In genomic region chr7:84579769-84580168, GRCm38 (mm10) we compare ENCODE assay signal across 19 mouse cellular contexts. TPM values are rescaled to one million over a fixed set of nuclear protein-coding genes. Genes with fewer than 3 reads are reported as not detected.
"Had no signal": no experiment of that assay in that cellular context is flagged by ENCODE, and none has a peak within 500 bp of the region (broad histone marks: within the 10 kb centered on the region; RNA-seq: fewer than 3 reads in every experiment).

No protein-coding gene starts in this region.

- H3K36me3 ChIP-seq: limb, embryonic 12.5 days; liver, embryonic 13.5 days; lung, embryonic 15.5 days; midbrain, embryonic 15.5 days; neural tube, embryonic 12.5 days had no signal

- H3K27me3 ChIP-seq: limb, embryonic 12.5 days; liver, embryonic 13.5 days; lung, embryonic 15.5 days; midbrain, embryonic 15.5 days; neural tube, embryonic 12.5 days had no signal

- DNase-seq: kidney, adult 9 months; kidney, postnatal 10 days; kidney, postnatal 4 days; liver; liver, embryonic 13.5 days; liver, postnatal 0 days; lung, postnatal 14 days; right cerebral cortex, postnatal 25 days; thymus, adult 18-20 months; thymus, postnatal 14 days had no signal

- H3K27ac ChIP-seq: limb, embryonic 12.5 days; liver, embryonic 13.5 days; lung, embryonic 15.5 days; macrophage; midbrain, embryonic 15.5 days; neural tube, embryonic 12.5 days; stomach, postnatal 0 days had no signal

- H3K4me1 ChIP-seq: limb, embryonic 12.5 days; liver, embryonic 13.5 days; lung, embryonic 15.5 days; megakaryocyte, embryonic 14.5 days; midbrain, embryonic 15.5 days; neural tube, embryonic 12.5 days had no signal

- H3K4me3 ChIP-seq: limb, embryonic 12.5 days; liver, embryonic 13.5 days; lung, embryonic 15.5 days; megakaryocyte, embryonic 14.5 days; midbrain, embryonic 15.5 days; neural tube, embryonic 12.5 days had no signal

- H3K9me3 ChIP-seq: limb, embryonic 12.5 days; liver, embryonic 13.5 days; lung, embryonic 15.5 days; midbrain, embryonic 15.5 days; neural tube, embryonic 12.5 days had no signal

RNA-seq across cellular contexts. Expression of gene Gm2115, which starts 51.0 kb away (rescaled TPM):
- total RNA-seq: monocyte, adult 5-6 weeks; neutrophil, adult 5-6 weeks had no signal
- polyA plus RNA-seq: macrophage had no signal
